Mouse (Mus musculus) kidney, postnatal 10 days (tissue): ENCODE data around the gene B4galt1.

Experiments used
- DNase-seq: peaks from one replicate; pipeline ENCODE4 v3.0.0; 2021; ENCODE audit warnings: mixed read lengths

Gene B4galt1

GRCm38 (mm10) chr4:40837451-40838285, 16.1 kb downstream of the B4galt1 start:
- DNase-seq: peak; percentile 86

- no peak for DNase-seq
Measured at GRCm38 (mm10) chr4:40837008-40837407, 16.8 kb downstream of the B4galt1 start.

GRCm38 (mm10) chr4:40834872-40835271, 18.9 kb downstream of the B4galt1 start:
- no peak for DNase-seq

GRCm38 (mm10) chr4:40834232-40834786, 19.5 kb downstream of the B4galt1 start:
- DNase-seq: no peak

GRCm38 (mm10) chr4:40833381-40834231, 20.2 kb downstream of the B4galt1 start:
- no peak for DNase-seq

GRCm38 (mm10) chr4:40830530-40830929, 23.3 kb downstream of the B4galt1 start:
- DNase-seq: peak; percentile 4

GRCm38 (mm10) chr4:40829654-40830400, 24.0 kb downstream of the B4galt1 start:
- peak; percentile 8 for DNase-seq

- peak; percentile 75 for DNase-seq
Measured at GRCm38 (mm10) chr4:40828910-40829309, 24.9 kb downstream of the B4galt1 start.

- no peak for DNase-seq
Measured at GRCm38 (mm10) chr4:40827926-40828325, 25.9 kb downstream of the B4galt1 start.

- DNase-seq: no peak
Measured at GRCm38 (mm10) chr4:40826810-40827209, 27.0 kb downstream of the B4galt1 start.

- no peak for DNase-seq
Measured at GRCm38 (mm10) chr4:40825981-40826380, 27.8 kb downstream of the B4galt1 start.

- DNase-seq: no peak
Measured at GRCm38 (mm10) chr4:40825146-40825545, 28.7 kb downstream of the B4galt1 start.

GRCm38 (mm10) chr4:40824505-40824904, 29.3 kb downstream of the B4galt1 start:
- no peak for DNase-seq

GRCm38 (mm10) chr4:40823664-40824063, 30.1 kb downstream of the B4galt1 start:
- no peak for DNase-seq

GRCm38 (mm10) chr4:40823151-40823550, 30.7 kb downstream of the B4galt1 start:
- DNase-seq: no peak

- DNase-seq: no peak
Measured at GRCm38 (mm10) chr4:40821303-40822023, 32.3 kb downstream of the B4galt1 start.

- DNase-seq: no peak
Measured at GRCm38 (mm10) chr4:40820903-40821302, 32.9 kb downstream of the B4galt1 start.

GRCm38 (mm10) chr4:40820024-40820423, 33.8 kb downstream of the B4galt1 start:
- no peak for DNase-seq

GRCm38 (mm10) chr4:40819151-40819550, 34.7 kb downstream of the B4galt1 start:
- no peak for DNase-seq

GRCm38 (mm10) chr4:40818421-40818820, 35.4 kb downstream of the B4galt1 start:
- DNase-seq: no peak

GRCm38 (mm10) chr4:40817936-40818335, 35.9 kb downstream of the B4galt1 start:
- no peak for DNase-seq

GRCm38 (mm10) chr4:40815775-40816372, 37.9 kb downstream of the B4galt1 start:
- DNase-seq: no peak
